Comparison of ENCODE assay signal across 26 mouse cellular contexts in genomic region chr8:74500413-74501135, GRCm38 (mm10).
DNase-seq lines count a peak whose midpoint lies in the region; ATAC-seq and TF ChIP-seq lines count a peak whose summit lies in the region.
"Had no signal": no experiment of that assay in that cellular context is flagged by ENCODE, and none has a peak within 500 bp of the region (broad histone marks: within the 10 kb centered on the region; RNA-seq: fewer than 3 reads in every experiment).

No protein-coding gene starts in this region.

- no peak overlapping the region for H3K9ac ChIP-seq in hindbrain, embryonic 14.5 days
- no peak overlapping the region for H3K9ac ChIP-seq in hindbrain, embryonic 12.5 days
- no peak overlapping the region for H3K9ac ChIP-seq in kidney, embryonic 15.5 days
- H3K9ac ChIP-seq in limb, embryonic 14.5 days (ENCODE audit: low read depth, low read length, severe bottlenecking) = no peak overlapping the region
- H3K9ac ChIP-seq: forebrain, embryonic 13.5 days; heart, embryonic 12.5 days; heart, embryonic 15.5 days had no signal

- H3K4me1 ChIP-seq in hindbrain, embryonic 14.5 days (replicated peaks; ENCODE audit: control insufficient read depth, insufficient read depth, low read length) = no peaks in the 10 kb centered on the region
- no peaks in the 10 kb centered on the region for H3K4me1 ChIP-seq in hindbrain, embryonic 12.5 days
- peaks cover 6% of the 10 kb centered on the region; the same call in 1 of the 2 replicates for H3K4me1 ChIP-seq in kidney, embryonic 15.5 days
- peaks cover 5% of the 10 kb centered on the region; the same call in 1 of the 2 replicates for H3K4me1 ChIP-seq in limb, embryonic 14.5 days (ENCODE audit: control insufficient read depth, insufficient read depth, low read length)
- H3K4me1 ChIP-seq in limb, embryonic 10.5 days = no peaks in the 10 kb centered on the region
- H3K4me1 ChIP-seq: forebrain, embryonic 10.5 days; forebrain, embryonic 13.5 days; heart, embryonic 12.5 days; heart, embryonic 15.5 days; hindbrain, embryonic 10.5 days had no signal

- no peaks in the 10 kb centered on the region for H3K27me3 ChIP-seq in hindbrain, embryonic 14.5 days (ENCODE audit: control insufficient read depth, insufficient read depth, low read length)
- H3K27me3 ChIP-seq in hindbrain, embryonic 12.5 days = no peaks in the 10 kb centered on the region
- H3K27me3 ChIP-seq in kidney, embryonic 15.5 days = no peaks in the 10 kb centered on the region
- no peaks in the 10 kb centered on the region for H3K27me3 ChIP-seq in limb, embryonic 14.5 days (ENCODE audit: control insufficient read depth, insufficient read depth, low read length)
- H3K27me3 ChIP-seq in limb, embryonic 10.5 days (ENCODE audit: low read depth, poor library complexity, severe bottlenecking) = no peaks in the 10 kb centered on the region
- H3K27me3 ChIP-seq: forebrain, embryonic 13.5 days; heart, embryonic 12.5 days; heart, embryonic 15.5 days had no signal

- H3K4me3 ChIP-seq in hindbrain, embryonic 14.5 days (replicated peaks; ENCODE audit: low read length) = no peak overlapping the region
- H3K4me3 ChIP-seq in hindbrain, embryonic 12.5 days = no peak overlapping the region
- H3K4me3 ChIP-seq in kidney, embryonic 15.5 days (replicated peaks) = no peak overlapping the region
- no peak overlapping the region for H3K4me3 ChIP-seq in limb, embryonic 14.5 days (replicated peaks; ENCODE audit: low read length)
- H3K4me3 ChIP-seq in limb, embryonic 10.5 days = no peak overlapping the region
- H3K4me3 ChIP-seq: forebrain, embryonic 10.5 days; forebrain, embryonic 13.5 days; gastrocnemius, adult 2 months; heart, embryonic 12.5 days; heart, embryonic 15.5 days; hindbrain, embryonic 10.5 days had no signal

- no peaks in the 10 kb centered on the region for H3K36me3 ChIP-seq in hindbrain, embryonic 14.5 days (replicated peaks; ENCODE audit: control insufficient read depth, insufficient read depth)
- no peaks in the 10 kb centered on the region for H3K36me3 ChIP-seq in hindbrain, embryonic 12.5 days
- no peaks in the 10 kb centered on the region for H3K36me3 ChIP-seq in kidney, embryonic 15.5 days
- H3K36me3 ChIP-seq in limb, embryonic 14.5 days (ENCODE audit: control insufficient read depth, insufficient read depth, low read length) = no peaks in the 10 kb centered on the region
- H3K36me3 ChIP-seq in limb, embryonic 10.5 days = no peaks in the 10 kb centered on the region
- H3K36me3 ChIP-seq: forebrain, embryonic 10.5 days; heart, embryonic 12.5 days; heart, embryonic 15.5 days; hindbrain, embryonic 10.5 days had no signal

- peak; percentile 59; the same call in 1 of the 2 replicates for ATAC-seq in hindbrain, embryonic 14.5 days (ENCODE audit: low FRiP score)
- ATAC-seq in hindbrain, embryonic 12.5 days (ENCODE audit: low FRiP score) = no peak
- ATAC-seq in kidney, embryonic 15.5 days (replicated peaks; ENCODE audit: low FRiP score) = peak; percentile 84
- ATAC-seq in limb, embryonic 14.5 days (ENCODE audit: low FRiP score, low read depth) = peak; percentile 37; the same call in 1 of the 2 replicates
- ATAC-seq: CD4-positive, CD25-positive, alpha-beta regulatory T cell, adult 4 months; forebrain, embryonic 13.5 days; forebrain, embryonic 16.5 days; hindbrain, postnatal 0 days; inflammation-experienced regulatory T-cells, adult 6 months had no signal

- no peak overlapping the region for H3K27ac ChIP-seq in hindbrain, embryonic 14.5 days
- H3K27ac ChIP-seq in hindbrain, embryonic 12.5 days = no peak overlapping the region
- peak overlapping the region; percentile 48 for H3K27ac ChIP-seq in kidney, embryonic 15.5 days
- no peak overlapping the region for H3K27ac ChIP-seq in limb, embryonic 14.5 days (replicated peaks; ENCODE audit: low read depth, low read length)
- H3K27ac ChIP-seq in limb, embryonic 10.5 days = no peak overlapping the region
- H3K27ac ChIP-seq: forebrain, embryonic 10.5 days; forebrain, embryonic 13.5 days; gastrocnemius, adult 2 months; heart, embryonic 15.5 days; hindbrain, embryonic 10.5 days; hindbrain, postnatal 0 days had no signal

- no peaks in the 10 kb centered on the region for H3K9me3 ChIP-seq in hindbrain, embryonic 14.5 days (ENCODE audit: control insufficient read depth, low read length)
- no peaks in the 10 kb centered on the region for H3K9me3 ChIP-seq in hindbrain, embryonic 12.5 days (replicated peaks)
- no peaks in the 10 kb centered on the region for H3K9me3 ChIP-seq in kidney, embryonic 15.5 days (replicated peaks)
- no peaks in the 10 kb centered on the region for H3K9me3 ChIP-seq in limb, embryonic 14.5 days (ENCODE audit: control insufficient read depth, low read length)
- no peaks in the 10 kb centered on the region for H3K9me3 ChIP-seq in limb, embryonic 10.5 days (replicated peaks)
- H3K9me3 ChIP-seq: forebrain, embryonic 10.5 days; forebrain, embryonic 13.5 days; heart, embryonic 12.5 days; heart, embryonic 15.5 days; hindbrain, embryonic 10.5 days had no signal

- DNase-seq in hindbrain, embryonic 14.5 days (ENCODE audit: low spot score) = no peak
- no peak for DNase-seq in kidney, adult 8-10 months
- DNase-seq in limb, embryonic 14.5 days (ENCODE audit: low spot score) = peak; percentile 3
- DNase-seq in limb, embryonic 10.5 days (ENCODE audit: low spot score) = no peak
- DNase-seq in mesoderm, embryonic 11.5 days (ENCODE audit: low read depth, low spot score) = peak; percentile 16
- DNase-seq in gastrocnemius, adult 18-20 months (ENCODE audit: low spot score) = no peak
- DNase-seq: adrenal gland, adult 2 months; adrenal gland, postnatal 14 days; cerebellum, adult 18-20 months; cerebellum, adult 9-10 months; gastrocnemius, adult 2 months; gastrocnemius, postnatal 14 days; heart, adult 18-20 months; heart, postnatal 10 days; heart, postnatal 36 days had no signal

- WGBS in hindbrain, embryonic 14.5 days = 58% methylated on average over 4 of the region's 4 CpGs
- WGBS in hindbrain, embryonic 12.5 days = 62% methylated on average over 4 of the region's 4 CpGs
- 17% methylated on average over 4 of the region's 4 CpGs for WGBS in kidney, embryonic 15.5 days
- WGBS in limb, embryonic 14.5 days = 30% methylated on average over 4 of the region's 4 CpGs
- WGBS in limb, embryonic 10.5 days = 47% methylated on average over 4 of the region's 4 CpGs

- no peak overlapping the region for H3K4me2 ChIP-seq in hindbrain, embryonic 14.5 days (replicated peaks)
- no peak overlapping the region for H3K4me2 ChIP-seq in hindbrain, embryonic 12.5 days (replicated peaks)
- H3K4me2 ChIP-seq in kidney, embryonic 15.5 days = no peak overlapping the region
- no peak overlapping the region for H3K4me2 ChIP-seq in limb, embryonic 14.5 days (replicated peaks; ENCODE audit: low read depth, low read length, severe bottlenecking)
- H3K4me2 ChIP-seq: forebrain, embryonic 13.5 days; heart, embryonic 12.5 days; heart, embryonic 15.5 days had no signal

- no peak for TF ChIP-seq POLR2A in limb, embryonic 14.5 days (IDR thresholded peaks at IDR 0.05; ENCODE audit: borderline replicate concordance, extremely low read depth, insufficient read depth, insufficient read length)

Comparison
In these comparisons a context has a peak if more than half of its experiments do, and no peak if none do; other contexts are left out.
1. DNase-seq: peak in limb, embryonic 14.5 days (single experiment) and mesoderm, embryonic 11.5 days (single experiment); none in hindbrain, embryonic 14.5 days (single experiment), kidney, adult 8-10 months (0 of 2), limb, embryonic 10.5 days (single experiment) and gastrocnemius, adult 18-20 months (single experiment).